Mouse (Mus musculus) G1E-ER4 (cell line): ENCODE results near the gene Pcdh15. TPM values are rescaled to one million over a fixed set of nuclear protein-coding genes. Genes with fewer than 3 reads are reported as not detected.

ENCODE experiments used
- GATA1 ChIP-seq: IDR thresholded peaks from one replicate; pipeline ENCODE4 v1.8.0; 2012; ENCODE audit warnings: low read length, inconsistent platforms
- polyA plus RNA-seq: library from polyadenylated mRNA; stranded (reverse); fragments of >175 nt; gene quantifications from 2 replicates; pipeline ENCODE4 v1.2.3, GENCODE M21; 2012

Pcdh15 gene
- polyA plus RNA-seq, 1 experiment: not detected

GRCm38 (mm10) chr10:74591799-74592198, 1492.7 kb downstream of the Pcdh15 start:
- TF ChIP-seq GATA1: no peak

DNA sequence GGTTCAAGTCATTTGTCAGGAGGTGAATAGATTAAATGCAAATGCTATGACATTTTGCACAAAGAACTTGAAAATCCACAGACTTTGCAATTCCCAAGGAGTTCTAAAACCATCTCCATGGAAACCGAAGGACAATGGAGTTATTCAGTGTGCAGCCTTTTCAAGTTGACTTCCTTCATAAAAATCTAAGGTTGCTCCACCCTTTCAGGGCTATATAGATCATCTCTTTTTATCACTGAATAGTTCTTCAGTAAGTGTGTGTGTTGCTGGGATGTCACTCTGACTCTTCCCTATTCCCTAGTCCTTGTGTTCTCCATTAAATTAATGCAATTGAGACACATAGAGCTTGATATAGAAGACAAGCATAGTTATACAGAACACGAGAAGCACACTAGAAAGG, 1508.5 kb downstream of the Pcdh15 start:
- no peak for TF ChIP-seq GATA1

DNA sequence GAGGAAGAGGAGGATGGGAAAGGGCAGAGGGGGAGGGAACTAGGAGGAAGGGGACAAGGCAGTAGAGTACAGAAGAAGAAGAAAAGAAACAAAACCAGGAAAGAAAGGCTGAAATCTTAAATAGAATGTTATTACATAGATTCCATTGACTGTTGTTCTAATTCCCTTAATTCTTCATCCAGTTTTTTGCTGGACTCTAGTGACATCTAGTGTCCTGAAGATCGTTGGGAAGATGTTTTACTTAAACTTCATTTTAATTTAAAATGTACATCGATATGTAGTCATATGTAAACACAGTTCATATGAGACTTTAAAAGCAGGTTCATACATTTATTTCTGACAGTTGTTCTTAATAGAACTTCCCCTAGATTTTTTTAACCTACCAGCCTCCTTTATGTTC, 1522.7 kb downstream of the Pcdh15 start:
- no peak for TF ChIP-seq GATA1

GRCm38 (mm10) chr10:74625715-74626114, 1526.6 kb downstream of the Pcdh15 start:
- no peak for TF ChIP-seq GATA1

DNA sequence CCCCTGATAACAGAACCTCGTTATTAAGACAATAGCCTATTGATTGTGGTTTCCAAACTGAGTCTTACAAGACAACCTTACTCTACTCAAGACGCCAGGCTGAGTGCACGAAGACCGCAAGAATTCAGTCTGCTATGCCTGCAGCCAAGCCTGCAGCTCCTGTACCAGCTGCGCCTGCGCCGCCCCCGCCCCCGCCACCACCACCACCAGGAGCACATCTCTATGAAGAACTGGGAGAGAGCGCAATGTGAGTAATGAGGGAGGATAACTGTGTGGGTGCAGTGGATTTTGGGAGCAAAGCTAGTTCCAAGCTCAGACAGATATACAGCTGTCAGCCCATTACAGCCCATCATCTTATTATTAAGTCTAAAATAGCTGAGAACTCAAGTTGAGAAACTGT, 1527.5 kb downstream of the Pcdh15 start:
- TF ChIP-seq GATA1: no peak

- no peak for TF ChIP-seq GATA1
These were observed 1532.2 kb downstream of the Pcdh15 start for GRCm38 (mm10) chr10:74631314-74631713.

GRCm38 (mm10) chr10:74637040-74637439, 1537.9 kb downstream of the Pcdh15 start:
- no peak for TF ChIP-seq GATA1

DNA sequence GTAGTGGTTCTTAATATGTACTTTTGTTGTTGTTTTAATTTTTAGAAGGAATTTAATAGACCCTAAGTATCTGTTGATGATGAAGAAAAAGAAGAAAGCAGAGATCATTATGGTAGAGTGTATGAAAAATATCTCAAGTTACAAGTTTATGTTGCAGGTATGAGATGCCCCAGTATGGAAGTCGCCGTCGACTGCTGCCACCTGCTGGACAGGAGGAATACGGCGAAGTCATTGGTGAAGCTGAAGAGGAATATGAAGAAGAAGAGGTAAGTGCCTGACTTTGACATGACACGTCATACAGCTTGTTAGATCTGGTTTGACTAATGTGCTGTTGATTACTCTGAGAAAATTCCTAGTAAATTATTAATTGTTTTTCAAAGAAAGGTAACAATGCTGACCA, 1543.0 kb downstream of the Pcdh15 start:
- no peak for TF ChIP-seq GATA1

GRCm38 (mm10) chr10:74663171-74663570, 1564.0 kb downstream of the Pcdh15 start:
- TF ChIP-seq GATA1: no peak

DNA sequence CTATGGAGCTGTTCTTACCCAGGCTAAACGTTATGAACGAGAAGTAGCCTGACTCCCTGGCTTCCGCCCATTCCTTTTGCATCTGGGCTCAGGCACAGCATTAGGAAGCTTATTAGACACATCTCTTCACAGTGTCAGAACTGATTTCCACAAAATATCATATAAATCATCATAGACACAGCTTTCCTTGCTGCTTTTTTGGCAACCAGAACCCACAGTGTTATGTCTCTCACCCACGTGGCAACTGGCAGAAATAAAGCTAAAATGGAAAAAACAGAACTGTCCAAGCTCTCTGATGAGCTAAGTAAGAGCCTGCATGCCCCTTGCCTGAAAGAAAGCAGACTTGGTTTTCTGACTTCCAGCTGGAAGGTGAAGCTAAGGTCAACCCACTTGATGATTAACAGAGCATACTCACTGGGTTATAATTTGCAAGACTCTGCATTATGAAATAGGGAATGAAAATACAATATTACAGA, 1580.9 kb downstream of the Pcdh15 start:
- no peak for TF ChIP-seq GATA1

DNA sequence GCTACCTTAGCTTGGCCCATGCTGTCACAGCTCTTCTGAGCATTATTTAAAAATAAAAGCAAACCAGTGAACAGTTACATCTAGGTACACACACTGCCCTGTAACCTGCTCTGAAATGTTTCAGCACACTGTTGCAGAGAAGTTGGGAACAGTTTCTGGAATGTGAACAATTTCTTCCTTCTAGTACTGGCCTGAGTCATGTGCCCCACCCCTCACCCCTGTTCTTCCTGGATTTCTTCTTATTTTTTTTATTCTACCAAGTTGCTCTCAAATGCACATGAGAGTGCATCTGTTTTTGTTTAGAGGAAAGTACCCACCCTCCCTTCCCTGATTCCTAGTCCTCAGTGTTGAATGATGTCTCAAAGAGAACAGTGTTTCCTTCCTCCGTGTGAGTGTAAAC, 1581.4 kb downstream of the Pcdh15 start:
- no peak for TF ChIP-seq GATA1
